Mouse (Mus musculus) spleen, postnatal 14 days (tissue): ENCODE results near the gene Rps15.

Experiments used
- DNase-seq, 2 experiments: peaks; one replicate each; pipeline ENCODE4 v3.0.0; 2021 to 2022; ENCODE audit warnings: low spot score in 2 of 2

Rps15 gene

GRCm38 (mm10) chr10:80260642-80261584 lies 31.3 kb upstream of the Rps15 start, which contains the start of the genes Gamt and Dazap1:
Gene Gamt, minus strand, starts transcription at chr10:80261012.
Gene Dazap1, plus strand, starts transcription at chr10:80261486.
- DNase-seq = peak; percentile 92 to 94

DNA sequence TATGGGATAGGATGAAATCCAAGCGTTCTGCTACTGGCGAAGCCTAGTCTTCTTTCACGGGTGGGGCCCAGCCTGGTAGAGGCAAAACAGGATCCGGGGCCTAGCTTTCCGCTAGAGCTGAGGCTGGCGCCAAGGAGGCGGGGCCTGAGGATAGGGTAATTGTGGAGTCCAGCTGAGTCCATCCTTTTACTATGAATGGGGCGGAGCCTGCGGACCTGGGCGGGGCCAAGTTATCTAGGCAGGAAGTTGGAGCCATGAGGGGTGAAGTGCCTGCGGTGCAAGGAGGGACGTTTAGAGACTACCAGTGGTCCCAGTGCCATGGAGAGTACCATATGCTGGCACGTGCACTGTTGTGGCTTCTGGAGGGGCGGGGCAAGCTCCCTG lies 30.7 kb upstream of the Rps15 start:
- peak; percentile 86 to 87 for DNase-seq

DNA sequence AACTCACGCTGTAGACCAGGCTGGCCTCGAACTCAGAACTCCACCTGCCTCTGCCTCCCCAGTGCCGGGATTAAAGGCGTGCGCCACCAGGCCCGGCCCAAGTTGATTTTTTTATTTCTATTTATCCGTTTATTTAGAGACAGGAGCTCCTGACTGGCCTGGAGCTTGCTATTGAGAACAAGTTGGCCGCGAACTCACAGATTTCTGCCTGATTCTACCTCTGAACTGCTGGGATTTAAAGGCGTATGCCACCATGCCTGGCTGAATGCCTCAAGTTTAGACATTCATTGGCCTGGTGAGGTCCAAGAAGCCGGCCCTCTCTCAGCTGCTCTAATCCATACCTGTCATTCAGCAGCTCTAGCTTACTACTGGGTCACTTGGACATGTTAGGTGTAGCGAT lies 30.1 kb upstream of the Rps15 start:
- DNase-seq = no peak

DNA sequence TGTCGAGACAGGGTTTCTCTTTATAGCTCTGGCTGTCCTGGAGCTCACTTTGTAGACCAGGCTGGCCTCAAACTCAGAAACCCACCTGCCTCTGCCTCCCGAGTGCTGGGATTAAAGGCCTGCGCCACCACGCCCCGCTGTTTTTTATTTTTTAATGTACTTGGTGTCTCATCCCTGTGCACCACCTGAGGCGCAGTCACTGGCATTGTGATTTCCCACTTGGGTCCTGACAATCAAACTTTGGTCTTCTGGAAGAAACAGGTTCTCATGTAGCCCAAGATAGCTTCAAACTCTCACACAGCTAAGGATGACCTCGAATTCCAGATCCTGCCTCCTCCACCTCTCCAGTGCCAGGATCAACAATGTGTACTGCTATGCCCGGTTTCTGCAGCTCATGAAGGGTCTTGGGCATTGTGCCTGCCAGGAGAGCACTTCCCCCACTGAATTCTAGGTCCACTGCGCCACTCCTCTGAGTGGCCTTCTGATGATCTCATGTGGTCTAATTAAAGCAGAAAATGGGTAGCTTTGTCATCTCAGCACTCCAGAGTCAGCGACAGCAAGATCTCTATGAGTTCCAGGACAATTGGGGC lies 29.4 kb upstream of the Rps15 start:
- no peak for DNase-seq

GRCm38 (mm10) chr10:80264341-80265148 lies 27.7 kb upstream of the Rps15 start:
- DNase-seq = peak; percentile 97 to 99

DNA sequence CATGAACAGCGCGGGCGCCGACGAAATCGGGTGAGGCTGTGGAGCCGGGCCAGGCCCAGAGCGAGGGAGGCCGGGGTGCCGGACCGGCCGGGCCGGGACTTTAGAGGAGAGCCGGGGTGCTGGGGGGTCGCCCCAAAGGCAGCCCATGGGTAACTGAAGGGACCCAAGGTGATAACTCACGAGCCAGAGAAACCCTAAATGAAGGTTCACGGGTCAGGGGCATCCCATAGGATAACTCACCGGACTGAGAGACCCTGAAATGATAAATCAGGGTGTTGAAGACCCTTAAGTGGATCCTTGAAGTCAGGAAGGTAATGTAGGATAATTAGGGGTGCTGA lies 27.1 kb upstream of the Rps15 start:
- DNase-seq = no peak

DNA sequence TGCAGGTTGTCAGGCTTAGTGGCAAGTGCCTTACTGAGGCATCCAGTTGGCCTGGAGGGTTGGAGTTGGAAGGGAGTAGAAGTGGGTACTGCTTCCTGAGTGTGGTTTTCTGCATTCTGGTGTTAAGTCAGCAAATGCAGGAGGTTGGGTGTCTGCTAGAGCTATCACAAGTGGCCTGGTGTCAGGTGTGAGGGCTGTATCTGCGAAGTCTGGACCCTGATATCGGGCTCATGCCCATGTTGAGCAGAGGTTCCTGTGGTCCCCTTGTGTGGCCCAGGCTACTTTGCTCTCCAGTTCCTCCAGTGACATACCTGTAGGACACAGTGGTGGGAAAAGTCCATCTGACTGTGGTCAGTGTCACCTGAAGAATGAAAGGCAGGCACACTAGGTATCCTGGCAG lies 22.2 kb upstream of the Rps15 start:
- DNase-seq = no peak

GRCm38 (mm10) chr10:80270734-80271181 lies 21.5 kb upstream of the Rps15 start:
- no peak for DNase-seq

GRCm38 (mm10) chr10:80271186-80271843 lies 20.9 kb upstream of the Rps15 start:
- DNase-seq = no peak

- DNase-seq = no peak
These were observed 20.2 kb upstream of the Rps15 start for GRCm38 (mm10) chr10:80271870-80272585.

DNA sequence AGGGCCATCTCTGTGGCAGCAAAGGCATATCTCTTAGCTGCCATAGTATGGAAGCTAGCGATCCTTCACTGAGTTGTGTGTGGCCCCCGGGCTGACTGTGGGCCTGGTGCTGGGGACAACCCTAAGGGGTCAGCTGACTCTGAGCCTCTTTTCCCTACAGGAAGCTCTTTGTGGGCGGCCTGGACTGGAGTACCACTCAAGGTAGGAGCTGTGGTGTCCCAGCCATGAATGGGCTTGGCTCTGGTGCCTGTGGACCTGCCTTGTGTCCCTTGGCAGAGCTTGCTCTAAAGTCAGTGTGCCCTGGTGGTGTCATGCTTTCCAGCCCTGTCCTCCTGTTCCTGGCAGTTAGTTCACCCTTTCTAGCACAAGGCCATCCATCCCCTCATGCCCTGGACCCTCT lies 18.4 kb upstream of the Rps15 start:
- no peak for DNase-seq

GRCm38 (mm10) chr10:80276238-80276637 lies 16.0 kb upstream of the Rps15 start:
- DNase-seq = no peak

GRCm38 (mm10) chr10:80278390-80278789 lies 13.9 kb upstream of the Rps15 start:
- DNase-seq = no peak

DNA sequence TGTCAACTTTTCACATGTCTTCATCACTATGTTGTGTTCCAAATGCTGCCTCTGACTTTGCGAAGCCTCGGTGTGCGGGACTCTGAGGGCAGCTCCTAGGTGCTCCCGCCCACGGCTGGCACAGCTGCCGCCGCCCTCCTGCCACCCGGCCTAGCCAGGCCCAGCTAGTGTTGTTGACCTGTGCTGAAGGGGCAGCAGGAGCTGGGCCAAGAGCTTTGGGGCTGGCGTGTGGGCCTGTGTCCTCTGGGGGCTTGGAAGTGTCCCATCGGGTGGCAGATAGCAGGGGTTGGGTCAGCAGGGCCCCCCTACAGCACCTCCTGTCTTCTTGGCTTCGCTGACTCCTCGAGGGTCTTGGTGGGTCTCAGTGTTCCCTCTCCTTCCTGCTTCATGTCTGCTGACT lies 13.0 kb upstream of the Rps15 start:
- no peak for DNase-seq

DNA sequence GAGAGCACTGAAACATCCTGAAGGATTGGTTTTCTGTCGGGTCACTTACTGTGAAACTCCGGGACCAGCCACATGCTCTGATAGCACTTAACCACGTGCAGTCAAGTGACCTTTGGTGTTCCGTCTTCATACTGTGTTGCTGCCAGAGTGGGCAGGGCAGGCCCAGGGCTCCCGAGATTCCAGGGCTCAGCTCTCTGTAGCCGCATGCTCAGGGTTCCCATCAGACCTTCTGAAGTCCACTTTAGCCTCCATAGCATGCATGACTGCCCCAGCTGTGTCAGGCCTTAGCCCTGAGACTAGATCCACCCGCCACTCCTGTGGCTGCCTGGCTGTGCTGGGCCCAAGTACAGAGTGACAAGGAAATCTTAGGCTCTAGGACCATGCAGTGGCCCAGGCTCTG lies 10.9 kb upstream of the Rps15 start:
- DNase-seq = no peak

GRCm38 (mm10) chr10:80281921-80282371 lies 10.3 kb upstream of the Rps15 start:
- DNase-seq = no peak

GRCm38 (mm10) chr10:80282481-80283441 lies 9.5 kb upstream of the Rps15 start:
- DNase-seq = no peak

DNA sequence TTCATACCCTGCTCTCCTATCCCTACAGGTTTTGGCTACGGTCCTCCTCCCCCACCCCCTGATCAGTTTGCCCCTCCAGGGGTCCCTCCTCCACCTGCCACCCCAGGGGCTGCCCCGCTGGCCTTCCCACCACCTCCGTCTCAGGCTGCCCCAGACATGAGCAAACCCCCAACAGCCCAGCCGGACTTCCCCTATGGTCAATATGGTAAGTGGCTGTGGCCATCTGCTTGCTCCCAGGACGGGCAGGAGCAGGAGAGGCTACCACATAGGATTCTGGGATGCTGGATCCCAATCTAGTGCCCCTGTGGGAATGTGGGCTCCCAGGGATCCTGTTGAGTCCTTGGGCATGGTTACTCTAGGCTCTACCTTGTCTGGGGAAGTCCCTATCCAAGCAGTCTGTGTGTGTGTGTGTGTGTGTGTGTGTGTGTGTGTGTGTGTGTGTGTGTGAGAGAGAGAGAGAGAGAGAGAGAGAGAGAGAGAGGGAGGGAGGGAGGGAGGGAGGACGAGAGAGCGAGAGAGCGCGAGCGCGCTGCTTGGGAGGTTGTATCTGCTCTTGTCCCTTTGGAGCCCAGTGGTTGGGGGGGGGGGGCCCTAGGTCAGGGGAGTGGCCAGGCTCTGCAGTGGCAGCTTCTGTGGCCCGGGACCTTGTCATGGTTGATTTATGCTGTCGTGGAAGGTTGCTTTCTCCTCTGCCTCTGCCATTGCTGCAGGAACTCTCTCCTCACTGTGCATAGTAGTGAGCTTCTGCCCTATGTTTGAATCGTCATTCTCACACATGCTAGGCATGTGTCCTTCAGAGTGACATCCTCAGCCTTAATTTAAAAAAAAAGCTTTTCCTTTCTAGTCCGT lies 6.8 kb upstream of the Rps15 start:
- no peak for DNase-seq

DNA sequence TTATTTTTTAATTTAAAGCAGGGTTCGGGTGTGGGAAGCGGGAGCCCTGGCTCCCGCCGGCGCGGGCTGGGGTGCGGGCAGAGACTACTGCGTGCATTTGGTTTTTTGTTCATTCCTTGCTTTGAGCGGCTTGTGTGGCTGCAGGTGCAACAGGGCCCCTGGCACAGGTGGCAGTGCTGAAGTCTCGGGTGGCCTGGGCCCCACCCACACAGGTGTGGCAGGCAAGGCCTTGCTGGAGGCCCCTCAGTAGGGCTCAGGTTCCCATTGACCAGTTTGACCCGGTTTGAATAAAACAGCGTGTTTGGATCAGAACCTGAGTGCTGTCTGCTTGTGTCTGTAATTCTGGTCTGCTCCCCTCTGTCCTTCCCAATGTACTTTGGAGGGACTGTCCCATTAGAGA lies 4.2 kb upstream of the Rps15 start:
- DNase-seq = no peak
